Mouse (Mus musculus) forebrain, embryonic 12.5 days (tissue): ENCODE results near the gene Mindy3. TPM values are rescaled to one million over a fixed set of nuclear protein-coding genes. Genes with fewer than 3 reads are reported as not detected.

ENCODE experiments used
- ATAC-seq: fragments of 200-750 bp; cut with Nextera tagmentation; 2 replicates; pipeline ENCODE4 v1.8.0; 2017; ENCODE audit warnings: moderate TSS enrichment; ENCODE audit not compliant: low FRiP score
- H3K27ac ChIP-seq: fragments of 300-500 bp; sonication (generic); 2 replicates; pipeline ENCODE4 v1.5.1; 2016; ENCODE audit warnings: mild to moderate bottlenecking
- H3K27me3 ChIP-seq: fragments of 300-500 bp; sonication (generic); 2 replicates; pipeline ENCODE4 v1.6.1; 2016; ENCODE audit warnings: mild to moderate bottlenecking
- H3K36me3 ChIP-seq: fragments of 300-500 bp; sonication (generic); replicated peaks from 2 replicates; pipeline ENCODE4 v1.6.1; 2016; ENCODE audit warnings: mild to moderate bottlenecking
- H3K4me1 ChIP-seq: fragments of 300-500 bp; sonication (generic); 2 replicates; pipeline ENCODE4 v1.6.1; 2016
- H3K4me2 ChIP-seq: fragments of 300-500 bp; sonication (generic); 2 replicates; pipeline ENCODE4 v1.6.1; 2016; ENCODE audit warnings: mild to moderate bottlenecking, moderate library complexity
- H3K4me3 ChIP-seq: fragments of 300-500 bp; sonication (generic); replicated peaks from 2 replicates; pipeline ENCODE4 v1.5.1; 2016; ENCODE audit warnings: mild to moderate bottlenecking
- H3K9ac ChIP-seq: fragments of 300-500 bp; sonication (generic); 2 replicates; pipeline ENCODE4 v1.6.1; 2016; ENCODE audit warnings: mild to moderate bottlenecking
- H3K9me3 ChIP-seq: fragments of 300-500 bp; sonication (generic); 2 replicates; pipeline ENCODE4 v1.6.1; 2016
- WGBS: fragments of 180-500 bp; shearing (Covaris S2); methylation state at CpG from one replicate; pipeline ENCODE4 v1.1.7; 2016; 5-methylcytosine and 5-hydroxymethylcytosine counted together
- polyA plus RNA-seq: library from polyadenylated mRNA; unstranded; fragments of >200 nt; fragmentation: Nextera tagmentation; extraction: Ambion mirVana; gene quantifications from 2 replicates; pipeline ENCODE4 v1.2.1, GENCODE M21; 2016

The Mindy3 gene
- polyA plus RNA-seq, 1 experiment from 2014 or later, result 39.3 TPM

- H3K27ac ChIP-seq, result no peak overlapping the region
- no peak for ATAC-seq
- H3K4me1 ChIP-seq, result no peaks in the 10 kb centered on the region
- no peak overlapping the region for H3K4me2 ChIP-seq
- no peaks in the 10 kb centered on the region for H3K27me3 ChIP-seq
- WGBS, result 80% methylated on average over 1 of the region's 1 CpGs
- no peak overlapping the region for H3K9ac ChIP-seq
- no peak overlapping the region for H3K4me3 ChIP-seq
- H3K9me3 ChIP-seq, result no peaks in the 10 kb centered on the region
- H3K36me3 ChIP-seq, result 0 out of 2 replicates have a peak, but pooled peaks cover 3% of the 10 kb centered on the region
Measured at GRCm38 (mm10) chr2:12368016-12368415, 51.3 kb downstream of the Mindy3 start.

- no peak for ATAC-seq
Measured at GRCm38 (mm10) chr2:12361310-12361709, 58.0 kb downstream of the Mindy3 start.

GRCm38 (mm10) chr2:12354837-12355236, 64.4 kb downstream of the Mindy3 start:
- ATAC-seq, result no peak
- no peaks in the 10 kb centered on the region for H3K4me1 ChIP-seq

More at GRCm38 (mm10) chr2:12361310-12361709, 58.0 kb downstream of the Mindy3 start:
- Histone ChIP-seq H3K36me3 (peaks cover 17% of the 10 kb centered on the region), H3K27me3 (no peaks in the 10 kb centered on the region), H3K27ac (no peak overlapping the region), H3K4me1 (no peaks in the 10 kb centered on the region), H3K4me3 (no peak overlapping the region), H3K9me3 (no peaks in the 10 kb centered on the region), H3K9ac (no peak overlapping the region), H3K4me2 (no peak overlapping the region)
- WGBS, result 74% methylated on average over 1 of the region's 1 CpGs

GRCm38 (mm10) chr2:12348914-12349313, 70.4 kb downstream of the Mindy3 start:
- Histone ChIP-seq H3K27ac (no peak overlapping the region), H3K36me3 (peaks cover 13% of the 10 kb centered on the region), H3K9ac (no peak overlapping the region), H3K9me3 (no peaks in the 10 kb centered on the region), H3K27me3 (no peaks in the 10 kb centered on the region), H3K4me2 (no peak overlapping the region), H3K4me1 (no peaks in the 10 kb centered on the region), H3K4me3 (no peak overlapping the region)
- no peak for ATAC-seq
- WGBS, result 90% methylated on average over 2 of the region's 2 CpGs

More at GRCm38 (mm10) chr2:12354837-12355236, 64.4 kb downstream of the Mindy3 start:
- WGBS, result 97% methylated on average over 5 of the region's 5 CpGs
- no peak overlapping the region for H3K4me2 ChIP-seq
- H3K27ac ChIP-seq, result no peak overlapping the region
- no peak overlapping the region for H3K4me3 ChIP-seq
- no peaks in the 10 kb centered on the region for H3K27me3 ChIP-seq
- H3K36me3 ChIP-seq, result peaks cover 39% of the 10 kb centered on the region
- no peaks in the 10 kb centered on the region for H3K9me3 ChIP-seq
- no peak overlapping the region for H3K9ac ChIP-seq

GRCm38 (mm10) chr2:12331962-12332361, 87.3 kb downstream of the Mindy3 start:
- H3K9ac ChIP-seq, result no peak overlapping the region
- H3K4me3 ChIP-seq, result no peak overlapping the region
- no peaks in the 10 kb centered on the region for H3K36me3 ChIP-seq
- H3K4me2 ChIP-seq, result no peak overlapping the region
- no peaks in the 10 kb centered on the region for H3K27me3 ChIP-seq
- WGBS, result 75% methylated on average over 2 of the region's 2 CpGs
- H3K27ac ChIP-seq, result no peak overlapping the region
- no peaks in the 10 kb centered on the region for H3K9me3 ChIP-seq
- no peak for ATAC-seq
- peaks cover 21% of the 10 kb centered on the region for H3K4me1 ChIP-seq

GRCm38 (mm10) chr2:12329620-12330019, 89.7 kb downstream of the Mindy3 start:
- no peak for ATAC-seq
- H3K36me3 ChIP-seq, result no peaks in the 10 kb centered on the region
- H3K27me3 ChIP-seq, result no peaks in the 10 kb centered on the region
- H3K4me3 ChIP-seq, result no peak overlapping the region
- H3K9ac ChIP-seq, result no peak overlapping the region
- H3K27ac ChIP-seq, result no peak overlapping the region
- H3K4me1 ChIP-seq, result peaks cover 22% of the 10 kb centered on the region
- WGBS, result 55% methylated on average over 2 of the region's 2 CpGs
- no peaks in the 10 kb centered on the region for H3K9me3 ChIP-seq
- no peak overlapping the region for H3K4me2 ChIP-seq

- Histone ChIP-seq H3K4me1 (peaks cover 22% of the 10 kb centered on the region), H3K9me3 (no peaks in the 10 kb centered on the region), H3K27me3 (no peaks in the 10 kb centered on the region), H3K9ac (no peak overlapping the region), H3K36me3 (no peaks in the 10 kb centered on the region), H3K4me3 (no peak overlapping the region), H3K4me2 (peak overlapping the region; percentile 53), H3K27ac (0 out of 2 replicates have a peak overlapping the region, but pooled peaks have one; percentile 69)
- WGBS, result 8% methylated on average over 5 of the region's 5 CpGs
- ATAC-seq, result 0 out of 2 replicates have a peak, but pooled peaks have one; percentile 0
Measured at GRCm38 (mm10) chr2:12329068-12329407, 90.2 kb downstream of the Mindy3 start.

- no peaks in the 10 kb centered on the region for H3K36me3 ChIP-seq
- H3K4me1 ChIP-seq, result peaks cover 22% of the 10 kb centered on the region
- H3K4me3 ChIP-seq, result no peak overlapping the region; the same call in 1 of the 2 replicates
- H3K9me3 ChIP-seq, result no peaks in the 10 kb centered on the region
- H3K27ac ChIP-seq, result peak overlapping the region; percentile 69
- no peaks in the 10 kb centered on the region for H3K27me3 ChIP-seq
- WGBS, result 10% methylated on average over 8 of the region's 8 CpGs
- H3K9ac ChIP-seq, result no peak overlapping the region
- H3K4me2 ChIP-seq, result peak overlapping the region; percentile 53
- ATAC-seq, result peak; percentile 73; the same call in 1 of the 2 replicates
Measured at GRCm38 (mm10) chr2:12328355-12329067, 90.8 kb downstream of the Mindy3 start.

GRCm38 (mm10) chr2:12327691-12328354, 91.4 kb downstream of the Mindy3 start:
- Histone ChIP-seq H3K9ac (no peak overlapping the region), H3K36me3 (no peaks in the 10 kb centered on the region), H3K4me3 (peak overlapping the region; percentile 31), H3K9me3 (no peaks in the 10 kb centered on the region), H3K4me2 (peak overlapping the region; percentile 53), H3K27me3 (no peaks in the 10 kb centered on the region), H3K27ac (peak overlapping the region; percentile 71), H3K4me1 (peaks cover 22% of the 10 kb centered on the region)
- WGBS, result 21% methylated on average over 11 of the region's 11 CpGs
- ATAC-seq, result peak; percentile 54

- peaks cover 22% of the 10 kb centered on the region for H3K4me1 ChIP-seq
- peak; percentile 89 for ATAC-seq
- no peaks in the 10 kb centered on the region for H3K36me3 ChIP-seq
- no peak overlapping the region for H3K27ac ChIP-seq
- H3K27me3 ChIP-seq, result no peaks in the 10 kb centered on the region
- H3K4me2 ChIP-seq, result peak overlapping the region; percentile 53
- peak overlapping the region; percentile 31 for H3K4me3 ChIP-seq
- H3K9me3 ChIP-seq, result no peaks in the 10 kb centered on the region
- no peak overlapping the region for H3K9ac ChIP-seq
- 11% methylated on average over 10 of the region's 10 CpGs for WGBS
Measured at GRCm38 (mm10) chr2:12327216-12327615, 92.1 kb downstream of the Mindy3 start.

- H3K9me3 ChIP-seq, result no peaks in the 10 kb centered on the region
- no peak for ATAC-seq
- 88% methylated on average over 2 of the region's 2 CpGs for WGBS
- no peaks in the 10 kb centered on the region for H3K36me3 ChIP-seq
- peaks cover 22% of the 10 kb centered on the region for H3K4me1 ChIP-seq
- H3K4me3 ChIP-seq, result no peak overlapping the region
- H3K9ac ChIP-seq, result no peak overlapping the region
- H3K27ac ChIP-seq, result no peak overlapping the region
- H3K27me3 ChIP-seq, result no peaks in the 10 kb centered on the region
- H3K4me2 ChIP-seq, result no peak overlapping the region
Measured at GRCm38 (mm10) chr2:12325868-12326267, 93.4 kb downstream of the Mindy3 start.

- no peaks in the 10 kb centered on the region for H3K36me3 ChIP-seq
- no peak for ATAC-seq
- peaks cover 22% of the 10 kb centered on the region for H3K4me1 ChIP-seq
- H3K4me2 ChIP-seq, result no peak overlapping the region
- no peaks in the 10 kb centered on the region for H3K9me3 ChIP-seq
- 89% methylated on average over 6 of the region's 6 CpGs for WGBS
- no peak overlapping the region for H3K9ac ChIP-seq
- H3K27me3 ChIP-seq, result no peaks in the 10 kb centered on the region
- H3K27ac ChIP-seq, result no peak overlapping the region
- H3K4me3 ChIP-seq, result no peak overlapping the region
Measured at GRCm38 (mm10) chr2:12325417-12325816, 93.9 kb downstream of the Mindy3 start.
